Mouse (Mus musculus): Measurements from ENCODE around the gene Cacng8. TPM values are rescaled to one million over a fixed set of nuclear protein-coding genes. Genes with fewer than 3 reads are reported as not detected.

The Cacng8 gene
- polyA plus RNA-seq, 1 experiment from 2014 or later = 0.83 TPM

DNA sequence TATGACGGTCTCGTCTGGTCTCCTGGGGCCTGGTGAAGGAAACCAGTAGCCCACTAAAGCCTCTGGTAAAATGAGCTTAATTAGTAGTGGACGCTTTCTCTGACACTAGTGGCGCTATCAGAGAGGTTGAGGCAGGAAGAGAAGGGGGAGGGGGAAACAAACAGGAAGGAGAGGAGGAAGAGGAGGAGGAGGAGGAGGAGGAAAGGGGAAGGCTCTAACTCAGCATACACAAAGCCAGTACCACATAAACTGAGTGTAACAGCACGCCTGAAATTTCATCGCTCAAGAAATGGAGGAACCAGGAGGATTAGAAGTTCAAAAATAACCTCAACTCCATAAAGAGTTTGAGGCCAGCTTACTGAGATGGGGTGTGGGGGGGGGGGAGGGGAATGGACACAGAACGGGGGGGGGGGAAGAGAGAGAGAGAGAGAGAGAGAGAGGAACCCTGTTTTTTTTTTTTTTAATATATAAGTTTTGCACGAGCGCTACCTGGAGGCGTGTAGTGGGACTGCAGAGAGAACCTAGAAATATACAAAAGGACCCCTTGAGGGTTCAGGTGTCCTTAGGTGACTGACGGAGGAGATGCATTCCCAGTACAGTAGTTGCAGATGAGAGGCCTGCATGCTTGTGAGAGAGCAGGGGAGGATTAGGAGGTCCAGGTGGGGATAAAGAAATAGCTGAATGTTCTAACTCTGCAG, 63.2 kb downstream of the Cacng8 start:
- peaks cover 4% of the 10 kb centered on the region; the same call in 1 of the 2 replicates for H3K27me3 ChIP-seq
- WGBS = 49% methylated on average over 11 of the region's 11 CpGs
- no peak overlapping the region for H3K4me3 ChIP-seq
- H3K9me3 ChIP-seq (replicated peaks) = no peaks in the 10 kb centered on the region
- H3K4me1 ChIP-seq (replicated peaks) = no peaks in the 10 kb centered on the region
- no peak overlapping the region for H3K27ac ChIP-seq
- no peaks in the 10 kb centered on the region for H3K36me3 ChIP-seq
- no peak for ATAC-seq (replicated peaks; ENCODE audit: insufficient number of reproducible peaks, insufficient read depth, low FRiP score, low read depth)
- H3K4me2 ChIP-seq = no peak overlapping the region
- H3K9ac ChIP-seq = no peak overlapping the region

DNA sequence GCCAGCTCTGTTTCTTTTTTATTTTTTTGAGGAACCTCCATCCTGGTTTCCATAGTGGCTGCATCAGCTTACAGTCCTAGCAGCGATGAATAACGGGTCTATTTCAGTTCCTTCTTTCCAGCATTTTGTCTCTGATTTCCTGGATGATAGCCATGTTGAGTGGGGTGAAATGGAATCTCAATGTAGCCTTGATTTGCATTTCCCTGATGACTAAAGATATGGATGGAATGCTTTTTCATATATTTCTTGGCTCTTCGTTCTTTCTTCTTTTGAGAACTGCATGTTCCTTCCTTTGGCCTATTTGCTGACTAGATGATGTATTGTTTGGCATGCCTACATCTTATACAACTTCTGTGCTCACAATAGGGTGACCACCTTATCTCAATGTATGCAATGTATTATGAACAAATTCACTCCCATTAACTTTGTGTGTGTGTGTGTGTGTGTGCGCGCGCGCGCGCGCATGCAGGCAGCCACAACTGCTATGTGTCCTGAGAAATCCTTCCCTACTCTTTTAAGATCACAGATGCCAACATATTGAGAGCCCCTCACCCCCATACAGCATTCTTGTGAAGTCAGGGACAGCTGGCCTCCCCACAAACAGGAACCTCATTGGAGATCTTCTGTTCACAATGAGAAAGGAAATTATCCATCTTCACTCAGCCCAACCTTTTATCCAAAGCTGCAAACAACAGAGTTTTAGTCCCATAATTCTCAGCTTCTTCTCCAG, 66.8 kb downstream of the Cacng8 start:
- ATAC-seq (replicated peaks; ENCODE audit: insufficient number of reproducible peaks, insufficient read depth, low FRiP score, low read depth) = no peak
- H3K27ac ChIP-seq = no peak overlapping the region
- WGBS = 85% methylated on average over 10 of the region's 10 CpGs
- no peaks in the 10 kb centered on the region for H3K9me3 ChIP-seq (replicated peaks)
- H3K27me3 ChIP-seq = no peaks in the 10 kb centered on the region
- H3K9ac ChIP-seq = no peak overlapping the region
- H3K4me2 ChIP-seq = no peak overlapping the region
- no peaks in the 10 kb centered on the region for H3K36me3 ChIP-seq
- H3K4me1 ChIP-seq (replicated peaks) = no peaks in the 10 kb centered on the region
- H3K4me3 ChIP-seq = no peak overlapping the region

DNA sequence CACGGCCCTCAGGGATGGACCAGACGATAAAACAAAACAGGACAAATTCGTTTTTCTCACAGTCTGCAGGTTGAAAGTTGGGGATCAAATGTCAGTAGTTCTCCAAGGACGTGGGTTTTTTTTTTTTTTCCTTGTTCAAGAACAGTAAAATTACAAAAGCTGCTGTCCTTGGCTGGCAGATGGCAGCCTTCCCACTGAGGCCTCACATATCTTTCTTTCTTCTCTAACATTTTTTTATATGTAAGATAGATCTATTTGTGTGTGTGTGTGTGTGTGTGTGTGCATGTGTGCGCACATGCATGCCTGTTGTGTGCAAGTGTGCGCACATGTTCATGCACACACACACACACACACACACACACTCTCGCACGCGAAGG, 67.3 kb downstream of the Cacng8 start:
- H3K4me2 ChIP-seq = no peak overlapping the region
- no peaks in the 10 kb centered on the region for H3K9me3 ChIP-seq (replicated peaks)
- H3K4me1 ChIP-seq (replicated peaks) = no peaks in the 10 kb centered on the region
- no peaks in the 10 kb centered on the region for H3K27me3 ChIP-seq
- no peak overlapping the region for H3K27ac ChIP-seq
- no peak for ATAC-seq (replicated peaks; ENCODE audit: insufficient number of reproducible peaks, insufficient read depth, low FRiP score, low read depth)
- H3K36me3 ChIP-seq = no peaks in the 10 kb centered on the region
- WGBS = 70% methylated on average over 9 of the region's 9 CpGs
- no peak overlapping the region for H3K9ac ChIP-seq
- H3K4me3 ChIP-seq = no peak overlapping the region

DNA sequence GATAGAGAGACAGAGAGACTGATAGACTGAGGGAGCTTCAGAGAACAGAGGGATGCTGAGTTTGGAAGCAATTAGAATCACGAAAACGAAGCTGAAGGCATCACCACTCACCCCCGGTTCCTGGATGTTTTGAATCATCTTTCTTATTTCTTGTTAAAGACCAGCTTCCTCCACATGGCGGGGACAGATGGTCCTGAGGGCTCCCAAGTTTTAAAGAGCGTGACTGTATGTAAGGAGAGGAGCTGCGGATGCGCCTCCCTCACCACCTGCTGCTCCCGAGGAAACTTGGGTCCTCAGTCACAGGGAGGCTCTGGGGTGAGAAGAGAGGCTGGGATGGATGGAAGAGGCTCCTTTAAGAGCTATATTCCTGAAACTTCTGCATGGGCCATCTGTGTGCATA, 69.8 kb downstream of the Cacng8 start:
- Histone ChIP-seq H3K4me2 (no peak overlapping the region), H3K27ac (no peak overlapping the region), H3K36me3 (no peaks in the 10 kb centered on the region), H3K27me3 (no peaks in the 10 kb centered on the region), H3K9ac (no peak overlapping the region), H3K9me3 (replicated peaks) (no peaks in the 10 kb centered on the region), H3K4me3 (no peak overlapping the region), H3K4me1 (replicated peaks) (no peaks in the 10 kb centered on the region)
- WGBS = 76% methylated on average over 8 of the region's 8 CpGs
- no peak for ATAC-seq (replicated peaks; ENCODE audit: insufficient number of reproducible peaks, insufficient read depth, low FRiP score, low read depth)

DNA sequence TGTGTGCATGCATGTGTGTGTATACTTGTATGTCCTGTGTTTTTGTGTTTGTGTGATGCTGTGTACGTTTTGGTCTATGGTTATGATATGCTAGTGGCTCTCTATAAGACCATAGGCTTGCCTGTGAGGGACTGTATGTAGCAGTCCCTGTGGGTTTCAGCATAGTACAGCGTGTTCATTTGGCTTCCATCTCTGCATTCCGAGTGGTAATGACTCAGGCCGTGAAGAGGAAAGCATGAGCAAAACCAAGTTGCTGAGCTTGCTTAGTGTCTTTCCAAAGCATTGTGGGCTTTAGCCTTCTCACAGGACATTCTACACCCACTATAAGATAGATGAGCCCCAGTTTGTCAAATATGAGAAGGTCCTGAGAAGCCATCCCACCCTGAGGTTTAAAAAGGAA, 72.8 kb downstream of the Cacng8 start:
- Histone ChIP-seq H3K9me3 (replicated peaks) (no peaks in the 10 kb centered on the region), H3K36me3 (no peaks in the 10 kb centered on the region), H3K9ac (no peak overlapping the region), H3K27ac (no peak overlapping the region), H3K4me1 (replicated peaks) (no peaks in the 10 kb centered on the region), H3K4me2 (no peak overlapping the region), H3K4me3 (no peak overlapping the region), H3K27me3 (no peaks in the 10 kb centered on the region)
- ATAC-seq (replicated peaks; ENCODE audit: insufficient number of reproducible peaks, insufficient read depth, low FRiP score, low read depth) = no peak
- 65% methylated on average over 4 of the region's 4 CpGs for WGBS

Small RNAs within 50 kb of the gene (microRNA-seq; reads per million reads assigned to microRNA genes)
- 1.5 reads per million for gene Gm23450

Other genes starting within 250 kb of the Cacng8 start
- not detected in 2 replicates for gene AU018091, start 221.5 kb upstream of the Cacng8 start, polyA plus RNA-seq (2015; fragmentation: Nextera tagmentation; extraction: Ambion mirVana)
- gene Nlrp12, start 140.9 kb upstream of the Cacng8 start, polyA plus RNA-seq (2015; fragmentation: Nextera tagmentation; extraction: Ambion mirVana) = not detected in 2 replicates
- gene Myadm, start 101.6 kb upstream of the Cacng8 start, polyA plus RNA-seq (2015; fragmentation: Nextera tagmentation; extraction: Ambion mirVana) = 182 and 204 TPM in 2 replicates
- 0.25 and 0.30 TPM in 2 replicates for gene Prkcg, start 101.5 kb upstream of the Cacng8 start, polyA plus RNA-seq (2015; fragmentation: Nextera tagmentation; extraction: Ambion mirVana)
- gene Cacng7, start 57.7 kb upstream of the Cacng8 start, polyA plus RNA-seq (2015; fragmentation: Nextera tagmentation; extraction: Ambion mirVana) = 0.10 and 0.44 TPM in 2 replicates
- 17.8 and 20.7 TPM in 2 replicates for gene Cacng6, start 33.5 kb downstream of the Cacng8 start, polyA plus RNA-seq (2015; fragmentation: Nextera tagmentation; extraction: Ambion mirVana)
- 0.24 TPM in 1 of 2 replicates, not detected in the other for gene Tarm1, start 111.9 kb downstream of the Cacng8 start, polyA plus RNA-seq (2015; fragmentation: Nextera tagmentation; extraction: Ambion mirVana)
- gene Oscar, start 225.5 kb downstream of the Cacng8 start, polyA plus RNA-seq (2015; fragmentation: Nextera tagmentation; extraction: Ambion mirVana) = 0.18 TPM in 1 of 2 replicates, not detected in the other
- gene Ndufa3, start 226.7 kb downstream of the Cacng8 start, polyA plus RNA-seq (2015; fragmentation: Nextera tagmentation; extraction: Ambion mirVana) = 670 and 765 TPM in 2 replicates
- gene Tfpt, start 239.2 kb downstream of the Cacng8 start, polyA plus RNA-seq (2015; fragmentation: Nextera tagmentation; extraction: Ambion mirVana) = 14.2 and 18.6 TPM in 2 replicates
- 50.2 and 64.3 TPM in 2 replicates for gene Prpf31, start 239.3 kb downstream of the Cacng8 start, polyA plus RNA-seq (2015; fragmentation: Nextera tagmentation; extraction: Ambion mirVana)

All from heart, embryonic 15.5 days (tissue).